Mouse (Mus musculus) mesoderm, embryonic 11.5 days (tissue): ENCODE measurements around the gene Tmem245.
A peak's percentile ranks its signal among the peaks of the same experiment; 100 is the strongest.

Experiments used
- DNase-seq: peaks from one replicate; pipeline ENCODE4 v3.0.0-alpha.2; 2012; ENCODE audit warnings: low read depth, low spot score

Gene Tmem245

DNA sequence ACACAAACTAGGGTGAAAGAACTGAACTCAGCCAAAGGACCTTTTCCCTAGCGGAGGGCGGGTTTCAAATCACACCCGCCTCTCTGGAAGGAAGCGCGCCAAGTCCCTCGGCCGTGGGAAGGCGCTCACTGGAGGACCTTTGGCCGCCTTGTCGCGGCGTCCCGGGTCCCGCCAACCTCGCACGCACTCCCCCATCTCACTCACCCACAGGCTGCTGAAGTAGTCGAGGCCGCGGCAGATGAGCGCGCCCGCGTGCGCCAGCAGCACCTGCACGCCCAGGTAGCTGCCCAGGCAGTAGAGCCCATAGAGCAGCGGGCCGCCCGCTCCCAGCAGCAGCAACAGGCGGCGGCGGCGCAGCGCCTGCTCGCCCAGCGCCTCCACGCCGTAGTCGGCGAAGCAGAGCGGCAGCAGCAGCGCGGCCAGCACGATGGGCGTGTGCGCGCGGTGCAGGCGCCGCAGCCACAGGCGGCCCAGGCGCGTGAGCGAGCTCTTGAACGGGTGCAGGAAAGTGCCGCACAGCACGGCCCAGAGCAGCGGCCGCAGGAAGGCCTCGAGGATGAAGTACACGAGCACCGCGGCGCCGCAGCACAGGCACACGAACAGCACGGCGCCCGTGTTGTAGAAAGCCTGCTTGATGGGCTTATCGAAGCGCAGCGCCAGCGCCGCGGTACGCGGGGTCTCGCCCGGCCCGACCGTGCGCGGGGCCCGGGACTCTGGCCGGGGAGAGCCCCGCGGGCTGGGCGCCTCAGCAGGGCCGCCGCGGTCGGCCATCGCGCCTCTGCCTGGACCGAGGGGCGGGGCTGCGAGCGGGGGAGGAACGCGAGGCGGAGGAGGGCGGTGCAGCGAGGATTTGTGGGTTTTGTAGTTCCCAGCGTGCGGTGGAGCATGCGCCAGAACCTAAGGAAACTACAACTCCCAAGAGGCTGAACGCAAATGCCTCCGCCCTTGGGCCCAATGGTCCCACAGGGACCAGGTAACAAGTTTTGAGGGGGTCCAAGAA, at the start of gene Tmem245:
Gene Tmem245 (minus strand): TSS at position 797 of the 1,000 bp plus-strand sequence.
- peak; percentile 96 for DNase-seq

DNA sequence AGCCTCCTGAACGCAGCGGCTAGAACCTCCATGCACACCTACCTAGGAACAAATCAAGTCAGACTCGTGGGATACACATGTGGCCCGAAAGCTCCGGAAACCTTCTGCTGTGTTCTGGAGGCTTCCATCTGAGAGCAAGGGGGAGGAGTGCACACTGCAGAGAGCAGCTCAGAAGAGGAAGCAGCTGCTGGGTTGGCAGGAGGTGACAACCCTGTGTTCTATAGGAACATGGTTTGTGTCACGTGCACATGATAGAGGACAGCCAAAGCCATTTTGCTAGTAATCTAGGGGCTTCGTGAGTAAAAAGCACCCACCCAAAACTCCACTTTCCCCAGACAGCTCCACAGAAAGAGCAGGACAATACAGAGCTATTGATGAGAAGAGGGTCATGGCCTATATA, 46.1 kb upstream of the Tmem245 start:
- no peak for DNase-seq

- DNase-seq: no peak
Measured at GRCm38 (mm10) chr4:56991951-56992350, 44.7 kb upstream of the Tmem245 start.

GRCm38 (mm10) chr4:56990215-56990584, 43.0 kb upstream of the Tmem245 start, which contains the start of gene Frrs1l:
Gene Frrs1l (minus strand): TSS chr4:56990391.
- peak; percentile 20 for DNase-seq

DNA sequence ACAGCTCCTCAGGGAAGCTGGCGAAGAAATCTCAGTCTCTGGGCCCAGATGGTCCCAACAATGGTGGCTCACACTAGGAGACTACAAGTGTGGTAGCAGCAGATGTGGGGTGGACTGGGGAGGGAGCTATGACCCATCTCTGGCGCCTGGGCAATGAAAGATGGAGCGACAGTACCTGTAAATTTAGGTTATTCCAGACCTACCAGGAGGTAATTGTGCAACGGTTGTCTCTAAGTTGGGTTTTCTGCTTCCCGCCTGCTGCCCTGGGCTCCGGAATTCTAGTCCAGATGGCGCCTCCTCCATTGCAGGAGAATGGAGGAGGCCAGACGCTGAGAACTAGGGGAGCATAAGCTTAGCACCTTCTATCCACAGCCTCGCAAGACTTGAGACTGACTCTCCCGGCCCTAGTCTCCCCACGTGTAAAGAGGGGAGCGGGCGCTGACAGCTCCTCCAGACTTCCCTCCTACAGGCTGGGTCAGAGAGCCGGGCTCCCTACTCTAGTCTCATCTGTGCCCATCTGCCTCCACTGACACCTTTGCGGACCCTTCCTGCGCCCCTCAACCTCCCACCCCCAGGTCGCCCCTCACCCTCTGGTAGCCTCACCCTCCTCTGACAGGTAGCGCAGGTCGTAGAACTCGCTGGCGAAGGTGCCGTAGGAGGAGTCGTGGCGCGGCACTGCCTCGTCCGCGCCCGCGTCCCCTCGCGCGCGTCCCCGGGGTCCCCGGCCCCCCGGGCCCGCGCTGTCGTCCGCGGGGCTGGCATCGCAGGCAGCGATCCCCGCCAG, 42.4 kb upstream of the Tmem245 start:
- peak; percentile 17 for DNase-seq

DNA sequence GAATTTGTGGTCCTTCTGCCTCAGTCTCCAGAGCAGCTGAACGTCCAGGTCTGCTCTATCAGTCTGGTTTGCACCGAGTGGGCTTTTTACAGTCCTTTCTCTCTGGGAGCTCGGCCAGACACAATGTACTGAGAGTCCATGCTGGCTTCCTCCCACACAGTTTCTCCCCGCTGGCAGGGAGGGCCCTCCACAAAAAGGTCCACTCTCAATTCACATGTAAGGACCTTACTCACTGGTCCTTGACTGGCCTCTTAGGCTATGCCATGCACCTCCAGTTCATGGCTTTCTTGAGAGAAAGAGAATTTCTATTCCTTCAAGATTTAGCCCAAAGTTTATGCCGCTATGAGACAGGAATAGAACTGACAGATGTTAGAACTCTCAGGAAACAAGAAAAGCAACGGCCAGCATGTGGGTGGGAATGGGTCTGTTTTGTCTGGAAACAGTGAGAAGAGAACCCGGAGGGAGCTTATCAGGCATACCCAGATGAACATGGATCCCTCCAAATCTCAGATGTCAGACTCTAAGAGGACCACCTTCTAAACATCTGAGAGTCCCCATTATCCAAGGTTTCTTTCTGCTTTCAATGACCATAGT, 18.4 kb upstream of the Tmem245 start:
- DNase-seq: no peak

DNA sequence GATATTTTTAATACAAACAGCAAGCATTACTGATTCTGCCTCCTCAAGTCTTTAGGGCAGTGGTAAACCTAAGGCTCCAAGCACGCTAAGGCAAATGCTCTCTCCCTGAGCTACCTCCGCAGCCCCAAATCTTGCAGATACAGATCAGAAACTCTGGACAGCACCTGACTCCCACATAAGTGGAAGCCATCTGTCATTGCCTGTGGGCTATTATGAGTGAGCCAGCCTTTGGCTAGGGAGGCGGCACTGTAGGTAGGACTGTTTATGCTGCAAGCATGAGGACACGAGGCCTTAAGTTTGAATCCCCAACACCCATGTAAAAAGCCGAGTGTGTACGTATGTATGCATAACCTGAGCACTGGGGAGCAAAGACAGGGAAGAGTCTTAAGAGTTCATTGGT, 16.4 kb upstream of the Tmem245 start:
- DNase-seq: no peak

DNA sequence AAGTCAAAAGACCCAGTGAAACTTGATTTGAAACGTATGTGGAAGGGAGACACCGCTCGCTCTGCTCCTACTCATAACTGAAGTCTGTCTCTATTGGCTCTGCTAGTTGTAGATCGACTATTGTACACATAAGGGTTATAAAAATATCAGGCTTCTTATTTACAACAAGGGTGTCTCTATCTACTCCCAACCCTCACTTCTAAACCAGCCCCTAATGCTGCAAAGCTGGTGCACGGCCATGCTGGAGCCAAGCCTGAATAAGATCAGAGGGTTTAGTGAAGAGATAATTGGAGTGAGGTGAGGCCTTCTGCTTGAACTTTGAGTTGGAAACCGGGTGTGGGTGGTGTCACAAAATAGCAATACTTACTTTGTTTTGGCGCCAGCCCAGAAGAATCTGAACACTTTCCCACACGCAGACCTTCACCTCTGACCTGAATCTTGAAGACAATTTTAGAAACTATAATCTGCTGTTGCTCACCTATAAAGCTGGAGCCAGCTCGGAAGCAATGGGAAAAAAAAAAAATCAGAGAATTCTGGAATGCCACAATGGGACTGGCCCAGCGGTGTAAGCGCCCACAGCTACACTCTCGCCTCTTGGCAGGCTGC, 14.2 kb upstream of the Tmem245 start:
- DNase-seq: no peak

DNA sequence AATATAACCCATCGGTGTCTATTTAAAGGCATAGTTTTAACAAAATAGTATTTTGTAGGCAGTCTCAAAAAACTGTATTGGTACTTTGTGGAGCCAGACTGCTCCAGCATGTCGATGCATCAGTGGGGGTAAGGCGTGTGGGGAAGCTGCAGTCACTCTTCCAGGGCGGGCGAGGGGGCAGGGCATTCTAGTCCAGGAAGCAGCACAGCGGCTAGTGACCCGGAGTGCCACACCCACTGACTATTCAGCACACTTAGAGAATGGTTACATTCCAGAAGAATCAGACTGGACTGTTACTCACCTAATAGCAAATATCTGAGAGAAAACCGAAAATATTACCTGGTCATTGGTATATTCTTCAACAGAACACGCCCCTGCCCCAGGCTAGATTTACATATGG, 10.3 kb upstream of the Tmem245 start:
- no peak for DNase-seq

- DNase-seq: no peak
Measured at GRCm38 (mm10) chr4:56953235-56953634, 6.0 kb upstream of the Tmem245 start.

GRCm38 (mm10) chr4:56951701-56952100, 4.5 kb upstream of the Tmem245 start:
- DNase-seq: no peak

DNA sequence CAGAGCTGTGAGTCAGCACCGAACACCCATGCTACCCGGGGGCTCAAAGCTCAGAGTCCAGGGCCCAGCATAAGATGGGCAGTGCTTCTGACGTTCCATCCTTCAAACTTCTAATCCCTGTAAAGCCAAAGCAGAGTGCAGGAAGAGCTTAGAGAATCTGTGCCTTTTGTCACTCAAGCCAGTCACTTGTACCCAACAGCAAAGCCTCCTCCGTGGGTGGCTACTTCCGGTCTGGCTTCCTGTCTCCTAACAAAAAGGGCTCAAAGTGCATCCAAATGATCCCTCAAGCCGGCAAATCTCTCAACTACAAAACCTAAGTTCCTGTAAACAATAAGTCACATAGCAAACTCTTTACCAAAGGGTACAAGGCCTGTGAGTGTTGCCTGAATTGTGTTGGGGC, 2.3 kb upstream of the Tmem245 start:
- no peak for DNase-seq

GRCm38 (mm10) chr4:56946180-56946579, 1.1 kb downstream of the Tmem245 start:
- DNase-seq: peak; percentile 61

DNA sequence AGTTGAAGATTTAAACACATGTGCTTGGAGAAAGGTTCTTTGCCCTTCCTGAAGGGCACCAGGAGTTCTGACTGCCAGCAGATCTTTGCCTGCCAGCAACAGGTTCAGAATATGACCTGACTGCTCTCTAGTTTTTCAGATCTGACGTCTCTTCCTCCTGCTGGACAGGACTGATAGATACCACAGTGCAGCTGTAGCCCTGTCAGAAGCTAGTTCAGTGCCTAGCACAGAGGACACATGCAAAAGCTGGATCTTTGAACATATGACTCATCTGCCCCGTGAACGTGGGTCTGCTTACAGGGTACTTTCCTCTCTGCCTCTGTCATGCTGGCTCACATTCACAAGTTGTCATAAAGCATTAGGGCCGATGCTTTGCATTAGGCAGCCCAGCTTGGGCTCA, 3.0 kb downstream of the Tmem245 start:
- no peak for DNase-seq

DNA sequence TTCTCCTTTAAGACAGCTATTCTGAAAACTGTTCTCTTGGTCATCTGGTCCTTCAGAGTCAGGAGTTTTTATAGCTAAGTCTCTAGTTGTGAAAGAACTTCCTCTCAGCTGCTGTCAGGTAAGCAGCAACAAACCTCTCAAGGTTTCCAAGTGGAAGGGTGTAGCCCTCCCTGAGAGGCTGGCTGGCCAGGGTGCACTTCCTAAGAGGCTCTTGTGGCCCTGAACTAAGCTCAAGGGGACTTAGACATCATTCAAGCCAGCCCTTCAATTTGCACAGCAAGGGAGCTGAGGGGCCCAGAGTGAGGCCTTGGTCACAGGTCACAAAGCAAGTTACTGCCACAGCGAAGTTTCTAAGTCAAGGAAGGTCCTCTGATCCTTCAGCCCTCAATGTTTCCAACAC, 4.0 kb downstream of the Tmem245 start:
- no peak for DNase-seq

- DNase-seq: no peak
Measured at GRCm38 (mm10) chr4:56942567-56942966, 4.7 kb downstream of the Tmem245 start.

DNA sequence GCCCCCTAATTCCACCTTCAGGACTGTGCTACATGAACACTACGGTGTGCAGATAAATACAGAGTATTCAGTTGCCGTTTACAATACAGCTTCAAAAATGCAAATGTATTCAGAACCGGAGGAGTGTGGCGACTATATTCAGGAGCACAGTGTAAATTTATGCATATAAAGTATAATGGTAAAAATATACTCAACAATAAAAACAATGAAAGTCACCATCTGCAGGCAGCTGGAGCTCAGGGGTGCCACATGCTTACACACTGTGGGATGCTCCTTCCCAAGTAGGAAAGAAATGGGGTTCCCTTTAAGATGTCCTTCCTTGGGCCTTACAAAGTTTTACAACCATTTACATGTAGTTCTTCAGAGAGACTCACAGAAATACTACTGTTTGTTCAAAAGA, 5.8 kb downstream of the Tmem245 start:
- no peak for DNase-seq

- DNase-seq: no peak
Measured at GRCm38 (mm10) chr4:56937136-56937535, 10.1 kb downstream of the Tmem245 start.

DNA sequence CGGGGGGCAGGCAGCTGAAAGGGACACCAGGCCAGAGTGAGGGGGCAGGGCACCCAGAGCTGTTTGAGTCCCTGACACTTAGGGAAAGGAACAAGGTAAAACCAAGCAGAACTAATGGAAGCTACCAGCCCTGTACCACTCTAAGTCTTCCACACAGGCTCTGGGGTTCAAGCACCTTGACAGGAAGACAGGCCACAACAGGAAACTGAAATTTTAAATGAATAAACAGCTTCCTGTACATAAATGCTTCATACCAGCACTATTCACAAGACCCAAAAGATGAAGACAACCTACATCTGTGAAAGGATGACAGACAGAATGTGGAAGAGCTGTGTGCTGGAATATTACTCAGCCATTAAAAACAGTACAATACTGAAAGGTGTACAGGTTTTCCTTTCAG, 11.9 kb downstream of the Tmem245 start:
- no peak for DNase-seq

GRCm38 (mm10) chr4:56933154-56933553, 14.1 kb downstream of the Tmem245 start:
- DNase-seq: no peak

- DNase-seq: no peak
Measured at GRCm38 (mm10) chr4:56932096-56932495, 15.1 kb downstream of the Tmem245 start.

GRCm38 (mm10) chr4:56930312-56930711, 16.9 kb downstream of the Tmem245 start:
- no peak for DNase-seq
